Mouse (Mus musculus) liver, postnatal 0 days (tissue): Measurements from ENCODE around the gene Fnip2.

Experiments
- CTCF ChIP-seq: sonication (generic); IDR thresholded peaks from 2 replicates; pipeline ENCODE4 v1.5.1; 2016; ENCODE audit warnings: antibody characterized with exemption, low read depth
- EP300 ChIP-seq: IDR thresholded peaks from 2 replicates; pipeline ENCODE4 v1.6.1; 2016; ENCODE audit warnings: antibody characterized with exemption, low read depth, mild to moderate bottlenecking

- TF ChIP-seq CTCF (no peak), EP300 (no peak)
Measured at GRCm38 (mm10) chr3:79448421-79448820, 119.2 kb downstream of the Fnip2 start.
